Mouse (Mus musculus) neural tube, embryonic 13.5 days (tissue): Measurements from ENCODE around the gene Snx30. TPM values are rescaled to one million over a fixed set of nuclear protein-coding genes. Genes with fewer than 3 reads are reported as not detected.
A peak's percentile ranks its signal among the peaks of the same experiment; 100 is the strongest.

Experiments used
- ATAC-seq: fragments of 200-750 bp; cut with Nextera tagmentation; 2 replicates; pipeline ENCODE4 v1.8.0; 2017; ENCODE audit warnings: low read depth, mild to moderate bottlenecking, moderate TSS enrichment, moderate library complexity
- H3K27ac ChIP-seq: fragments of 300-500 bp; sonication (generic); replicated peaks from 2 replicates; pipeline ENCODE4 v1.5.1; 2015; ENCODE audit warnings: moderate library complexity, mild to moderate bottlenecking, inconsistent platforms
- H3K27me3 ChIP-seq: fragments of 300-500 bp; sonication (generic); 2 replicates; pipeline ENCODE4 v1.6.1; 2015; ENCODE audit warnings: mild to moderate bottlenecking, inconsistent platforms
- H3K36me3 ChIP-seq: fragments of 300-500 bp; sonication (generic); 2 replicates; pipeline ENCODE4 v1.6.1; 2015; ENCODE audit warnings: mild to moderate bottlenecking, inconsistent platforms
- H3K4me1 ChIP-seq: fragments of 300-500 bp; sonication (generic); replicated peaks from 2 replicates; pipeline ENCODE4 v1.6.1; 2015; ENCODE audit warnings: inconsistent platforms
- H3K4me2 ChIP-seq: fragments of 300-500 bp; sonication (generic); 2 replicates; pipeline ENCODE4 v1.6.1; 2015; ENCODE audit warnings: inconsistent platforms, mild to moderate bottlenecking, moderate library complexity
- H3K4me3 ChIP-seq: fragments of 300-500 bp; sonication (generic); 2 replicates; pipeline ENCODE4 v1.5.1; 2015; ENCODE audit warnings: mild to moderate bottlenecking, inconsistent platforms
- H3K9ac ChIP-seq: fragments of 300-500 bp; sonication (generic); 2 replicates; pipeline ENCODE4 v1.6.1; 2015; ENCODE audit warnings: moderate library complexity, mild to moderate bottlenecking, inconsistent platforms
- H3K9me3 ChIP-seq: fragments of 300-500 bp; sonication (generic); 2 replicates; pipeline ENCODE4 v1.6.1; 2016; ENCODE audit warnings: inconsistent platforms
- WGBS: fragments of 180-500 bp; shearing (Covaris S2); methylation state at CpG from one replicate; pipeline ENCODE4 v1.1.7; 2015; 5-methylcytosine and 5-hydroxymethylcytosine counted together
- polyA plus RNA-seq: library from polyadenylated mRNA; unstranded; fragments of >200 nt; fragmentation: Nextera tagmentation; extraction: Ambion mirVana; gene quantifications from 2 replicates; pipeline ENCODE4 v1.2.1, GENCODE M21; 2015

The Snx30 gene
- polyA plus RNA-seq: 12.9 and 14.8 TPM in 2 replicates

GRCm38 (mm10) chr4:59805181-59805967, at the start of gene Snx30:
TSS of gene Snx30 (plus strand) at chr4:59805840.
- Histone ChIP-seq H3K4me2 (peak within 1 kb of the TSS; percentile 89), H3K4me3 (peak within 1 kb of the TSS; percentile 71), H3K9ac (peak within 1 kb of the TSS; percentile 90), H3K36me3 (no peaks in the 10 kb centered on the region), H3K27ac (peak within 1 kb of the TSS; percentile 90), H3K27me3 (no peaks in the 10 kb centered on the region), H3K9me3 (no peaks in the 10 kb centered on the region), H3K4me1 (peaks cover 29% of the 10 kb centered on the region)
- ATAC-seq: peak; percentile 94
- WGBS: 2% methylated on average over 41 of the region's 45 CpGs

- H3K27ac ChIP-seq: no peak overlapping the region
- no peak overlapping the region for H3K4me3 ChIP-seq
- no peaks in the 10 kb centered on the region for H3K27me3 ChIP-seq
- H3K4me1 ChIP-seq: peaks cover 19% of the 10 kb centered on the region
- H3K9me3 ChIP-seq: no peaks in the 10 kb centered on the region
- 81% methylated on average over 9 of the region's 9 CpGs for WGBS
- H3K36me3 ChIP-seq: peaks cover 17% of the 10 kb centered on the region
- no peak for ATAC-seq
- H3K9ac ChIP-seq: no peak overlapping the region
- H3K4me2 ChIP-seq: no peak overlapping the region
Measured at GRCm38 (mm10) chr4:59756332-59757082, 49.1 kb upstream of the Snx30 start.

- 76% methylated on average over 12 of the region's 12 CpGs for WGBS
- Histone ChIP-seq H3K36me3 (peaks cover 8% of the 10 kb centered on the region), H3K4me3 (no peak overlapping the region), H3K4me1 (peaks cover 19% of the 10 kb centered on the region), H3K9me3 (no peaks in the 10 kb centered on the region), H3K27me3 (no peaks in the 10 kb centered on the region), H3K9ac (no peak overlapping the region), H3K27ac (no peak overlapping the region), H3K4me2 (no peak overlapping the region)
- ATAC-seq: no peak
Measured at GRCm38 (mm10) chr4:59757452-59758435, 47.9 kb upstream of the Snx30 start.

GRCm38 (mm10) chr4:59760016-59760415, 45.6 kb upstream of the Snx30 start:
- no peaks in the 10 kb centered on the region for H3K36me3 ChIP-seq
- no peak overlapping the region for H3K9ac ChIP-seq
- WGBS: 72% methylated on average over 4 of the region's 4 CpGs
- no peak for ATAC-seq
- H3K9me3 ChIP-seq: no peaks in the 10 kb centered on the region
- peaks cover 19% of the 10 kb centered on the region for H3K4me1 ChIP-seq
- no peaks in the 10 kb centered on the region for H3K27me3 ChIP-seq
- H3K27ac ChIP-seq: no peak overlapping the region
- H3K4me2 ChIP-seq: no peak overlapping the region
- no peak overlapping the region for H3K4me3 ChIP-seq

DNA sequence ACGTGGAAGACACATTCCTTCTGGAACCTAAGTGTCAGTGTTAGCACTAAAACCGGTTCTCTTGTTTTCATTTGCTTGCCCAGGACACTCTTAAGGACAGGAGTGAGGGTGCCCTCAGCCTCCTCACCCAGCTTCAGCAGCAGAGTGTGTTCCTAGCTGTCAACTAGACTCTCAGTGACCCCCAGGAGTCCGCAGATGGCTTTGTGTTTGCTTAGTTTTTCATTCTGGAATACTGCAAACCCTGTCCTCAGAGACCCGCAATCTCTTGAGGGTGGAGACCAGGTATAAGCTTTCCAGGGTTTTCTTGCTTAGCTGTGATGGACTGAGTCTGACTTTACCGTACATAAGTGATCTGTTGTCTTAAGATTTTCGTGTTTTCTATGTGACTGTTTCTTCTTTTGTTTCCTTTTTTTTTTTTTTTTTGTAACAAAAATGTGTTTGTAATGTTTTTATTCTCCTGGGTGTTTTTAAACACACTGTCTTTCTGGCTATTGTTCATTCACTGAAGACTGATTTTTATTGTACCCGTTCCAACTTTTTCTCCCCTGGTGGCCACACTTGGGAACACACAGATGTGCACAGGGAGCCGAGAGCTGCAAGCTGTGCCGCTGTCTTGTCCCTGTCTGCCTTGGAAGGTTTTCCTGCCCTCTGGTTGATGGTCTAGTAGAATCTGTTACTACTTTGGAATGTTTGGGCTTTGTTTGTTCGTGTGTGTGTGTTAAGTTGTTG, 44.8 kb upstream of the Snx30 start:
- Histone ChIP-seq H3K4me1 (peaks cover 27% of the 10 kb centered on the region), H3K27me3 (no peaks in the 10 kb centered on the region), H3K4me3 (no peak overlapping the region), H3K27ac (no peak overlapping the region), H3K9me3 (no peaks in the 10 kb centered on the region), H3K9ac (no peak overlapping the region), H3K36me3 (no peaks in the 10 kb centered on the region), H3K4me2 (no peak overlapping the region)
- WGBS: 55% methylated on average over 10 of the region's 10 CpGs
- ATAC-seq: no peak

GRCm38 (mm10) chr4:59761365-59761729, 44.3 kb upstream of the Snx30 start:
- Histone ChIP-seq H3K9ac (no peak overlapping the region), H3K27me3 (no peaks in the 10 kb centered on the region), H3K36me3 (no peaks in the 10 kb centered on the region), H3K4me1 (peaks cover 32% of the 10 kb centered on the region), H3K9me3 (no peaks in the 10 kb centered on the region), H3K4me3 (no peak overlapping the region), H3K4me2 (no peak overlapping the region), H3K27ac (no peak overlapping the region)
- WGBS: 79% methylated on average over 4 of the region's 4 CpGs
- ATAC-seq: no peak

DNA sequence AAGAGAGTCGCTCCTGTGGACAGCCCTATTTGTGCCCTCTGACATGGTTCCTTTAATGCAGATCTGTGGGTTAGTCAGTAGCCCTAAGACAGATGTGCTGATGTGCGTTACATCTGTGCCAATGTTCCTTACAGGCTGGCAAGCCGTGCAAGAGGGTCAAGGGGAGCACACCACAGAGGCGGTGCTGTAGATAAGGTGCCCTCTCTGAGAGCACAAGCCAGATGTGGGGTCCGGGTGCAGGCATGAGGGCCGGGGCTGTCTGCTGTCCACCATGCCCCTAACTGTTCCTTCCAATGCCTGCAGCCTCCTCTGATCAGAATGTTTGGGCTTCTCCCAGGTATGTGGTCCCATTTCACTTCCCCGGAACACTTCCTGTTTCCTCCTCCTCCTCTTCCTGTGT, 40.7 kb upstream of the Snx30 start:
- Histone ChIP-seq H3K4me3 (no peak overlapping the region), H3K27ac (peak overlapping the region; percentile 77), H3K36me3 (peaks cover 6% of the 10 kb centered on the region), H3K9ac (no peak overlapping the region), H3K27me3 (no peaks in the 10 kb centered on the region), H3K9me3 (no peaks in the 10 kb centered on the region), H3K4me2 (peak overlapping the region; percentile 35), H3K4me1 (peaks cover 30% of the 10 kb centered on the region)
- WGBS: 73% methylated on average over 7 of the region's 7 CpGs
- peak; percentile 29; the same call in 1 of the 2 replicates for ATAC-seq

- H3K9me3 ChIP-seq: no peaks in the 10 kb centered on the region
- 0 out of 2 replicates have a peak overlapping the region, but pooled peaks have one; percentile 12 for H3K9ac ChIP-seq
Measured at GRCm38 (mm10) chr4:59765385-59766005, 40.1 kb upstream of the Snx30 start.

DNA sequence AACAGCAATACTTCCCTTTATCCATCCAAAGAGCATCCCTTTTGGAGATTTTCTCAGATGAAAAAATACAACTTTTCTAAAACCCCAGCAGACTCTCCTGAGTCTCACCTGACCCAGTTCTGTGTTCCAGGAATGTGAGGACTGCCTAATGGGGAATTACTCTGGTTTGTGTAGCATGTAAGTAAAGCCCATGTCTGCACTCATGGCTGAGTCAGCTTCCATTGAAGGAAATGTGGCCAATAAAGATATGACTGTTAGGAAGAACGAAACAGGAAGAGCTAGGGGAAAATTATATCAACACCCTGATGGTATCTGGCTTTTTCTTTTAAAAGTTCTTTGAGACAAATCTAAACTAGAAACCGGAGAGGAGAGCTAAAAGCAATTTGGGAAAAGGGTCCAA, 37.9 kb upstream of the Snx30 start:
- Histone ChIP-seq H3K36me3 (peaks cover 29% of the 10 kb centered on the region), H3K27me3 (no peaks in the 10 kb centered on the region), H3K9me3 (no peaks in the 10 kb centered on the region), H3K4me1 (peaks cover 23% of the 10 kb centered on the region), H3K4me2 (no peak overlapping the region), H3K9ac (no peak overlapping the region), H3K27ac (no peak overlapping the region), H3K4me3 (no peak overlapping the region)
- no peak for ATAC-seq
- 91% methylated on average over 2 of the region's 2 CpGs for whole genome bisulfite sequencing

More at GRCm38 (mm10) chr4:59765385-59766005, 40.1 kb upstream of the Snx30 start:
- peaks cover 27% of the 10 kb centered on the region for H3K4me1 ChIP-seq
- H3K27ac ChIP-seq: peak overlapping the region; percentile 77
- no peaks in the 10 kb centered on the region for H3K27me3 ChIP-seq
- H3K4me2 ChIP-seq: peak overlapping the region; percentile 35
- peak; percentile 72 for ATAC-seq
- H3K4me3 ChIP-seq: no peak overlapping the region
- 10% methylated on average over 7 of the region's 7 CpGs for WGBS
- H3K36me3 ChIP-seq: peaks cover 11% of the 10 kb centered on the region

DNA sequence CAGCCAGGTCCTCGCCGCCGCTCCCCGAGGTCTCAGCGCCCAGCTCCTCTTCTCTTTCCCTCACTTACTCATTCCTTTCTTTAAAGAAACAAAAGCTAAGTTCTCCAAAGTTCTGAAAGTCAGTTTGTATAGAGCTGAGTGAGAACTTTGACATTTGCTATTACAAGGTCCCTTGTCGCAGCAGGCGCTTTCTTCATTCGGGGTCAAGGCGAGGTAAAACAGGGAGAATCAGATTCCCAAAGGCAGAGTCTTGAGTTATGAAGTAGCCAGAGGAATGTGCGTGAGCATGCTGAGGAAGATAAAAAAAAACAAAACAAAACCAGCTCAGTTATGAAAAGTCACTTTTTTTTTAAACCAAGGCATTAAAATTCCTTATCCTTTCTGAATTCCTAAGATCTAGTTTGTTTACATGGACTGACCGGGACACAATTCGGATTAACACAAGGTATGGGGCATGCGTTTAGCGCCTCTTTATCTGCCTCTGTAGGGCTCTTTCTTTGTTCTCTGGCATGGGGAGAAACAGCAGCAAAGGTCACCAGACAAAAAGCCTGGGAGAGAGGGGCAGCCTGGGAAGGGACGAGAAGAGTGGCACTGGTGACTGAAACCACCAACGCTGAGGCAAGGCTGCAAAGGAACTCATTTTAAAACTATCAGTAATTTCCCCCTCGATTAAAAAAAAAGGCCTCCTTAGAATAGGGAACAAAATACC, 33.3 kb upstream of the Snx30 start:
- WGBS: 36% methylated on average over 17 of the region's 17 CpGs
- Histone ChIP-seq H3K27me3 (no peaks in the 10 kb centered on the region), H3K27ac (no peak overlapping the region), H3K9ac (no peak overlapping the region), H3K36me3 (peaks cover 51% of the 10 kb centered on the region), H3K4me2 (no peak overlapping the region), H3K4me1 (peaks cover 4% of the 10 kb centered on the region; the same call in 1 of the 2 replicates), H3K4me3 (no peak overlapping the region), H3K9me3 (no peaks in the 10 kb centered on the region)
- ATAC-seq: no peak
